Mouse (Mus musculus): ENCODE measurements at regions not wholly inside any gene's neighbourhood (a gene's known extent, or its start where the extent isn't known, plus 50 kb on each side); places are given as distances from the start of the nearest gene placed in this dataset.
A peak's percentile ranks its signal among the peaks of the same experiment; 100 is the strongest.

DNA sequence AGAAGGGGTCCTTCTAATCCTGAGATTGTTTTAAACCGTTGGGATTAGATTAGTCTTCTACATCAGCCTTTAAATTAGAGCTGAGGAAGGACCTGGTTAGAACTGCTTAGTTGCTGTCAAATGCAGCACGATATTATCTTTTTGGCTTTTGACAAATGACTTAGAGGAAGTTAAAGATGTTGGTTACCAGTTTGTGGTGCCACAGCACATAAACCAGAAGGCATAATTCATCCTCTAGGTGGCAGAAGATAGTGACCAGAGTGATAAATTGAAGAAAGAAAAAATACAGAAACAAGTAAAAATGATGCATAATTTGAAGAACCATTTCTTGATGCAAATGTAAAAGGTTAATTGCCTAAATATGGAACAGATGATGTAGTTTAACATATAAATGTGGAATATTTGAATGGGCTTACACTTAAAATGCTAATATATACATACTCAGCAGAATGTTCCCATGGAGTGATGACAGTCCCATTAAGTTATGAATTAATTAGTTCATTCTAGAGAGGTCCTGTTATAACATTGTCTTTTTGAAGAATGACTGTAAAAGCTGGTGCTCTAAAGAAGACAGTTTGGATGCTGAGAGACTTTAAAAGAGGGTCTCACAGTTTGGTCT lies 760.0 kb downstream of the 1190002N15Rik start:
- Histone ChIP-seq H3K4me1 (ENCODE audit: insufficient read depth, low read depth, low read length) (no peaks in the 10 kb centered on the region), H3K4me3 (ENCODE audit: low read depth, low read length) (no peak overlapping the region), H3K36me3 (ENCODE audit: insufficient read depth, low read length) (no peaks in the 10 kb centered on the region), H3K4me2 (replicated peaks; ENCODE audit: low read depth, low read length) (no peak overlapping the region), H3K9me3 (ENCODE audit: low read length) (no peaks in the 10 kb centered on the region), H3K27ac (ENCODE audit: low read length) (no peak overlapping the region), H3K9ac (replicated peaks; ENCODE audit: low read depth) (no peak overlapping the region), H3K27me3 (replicated peaks; ENCODE audit: insufficient read depth, low read length) (no peaks in the 10 kb centered on the region)
- ATAC-seq (no peak), DNase-seq (ENCODE audit: low spot score) (no peak)
- WGBS = 60% methylated on average over 2 of the region's 2 CpGs
- TF ChIP-seq EP300 (IDR thresholded peaks at IDR 0.05) (no peak), CTCF (IDR thresholded peaks at IDR 0.05) (0 out of 2 replicates have a peak, but pooled peaks have one; percentile 8)
